Mouse (Mus musculus) G1E (cell line): Measurements from ENCODE around the gene P3h4.

Experiments
- CTCF ChIP-seq: IDR thresholded peaks from 2 replicates; pipeline ENCODE4 v1.5.1; 2012; ENCODE audit warnings: low read depth, low read length, inconsistent platforms, mixed read lengths
- GATA1 ChIP-seq: IDR thresholded peaks from 2 replicates; pipeline ENCODE4 v1.6.1; 2012; ENCODE audit warnings: borderline replicate concordance, low read length, inconsistent platforms, mixed read lengths
- GATA2 ChIP-seq: IDR thresholded peaks from 2 replicates; pipeline ENCODE4 v1.6.1; 2012; ENCODE audit warnings: low read depth, low read length, inconsistent platforms, borderline replicate concordance
- TAL1 ChIP-seq: conservative IDR thresholded peaks from 2 replicates; pipeline ENCODE4 v1.6.1; 2012; ENCODE audit warnings: low read depth, low read length, inconsistent platforms, mixed read lengths

DNA sequence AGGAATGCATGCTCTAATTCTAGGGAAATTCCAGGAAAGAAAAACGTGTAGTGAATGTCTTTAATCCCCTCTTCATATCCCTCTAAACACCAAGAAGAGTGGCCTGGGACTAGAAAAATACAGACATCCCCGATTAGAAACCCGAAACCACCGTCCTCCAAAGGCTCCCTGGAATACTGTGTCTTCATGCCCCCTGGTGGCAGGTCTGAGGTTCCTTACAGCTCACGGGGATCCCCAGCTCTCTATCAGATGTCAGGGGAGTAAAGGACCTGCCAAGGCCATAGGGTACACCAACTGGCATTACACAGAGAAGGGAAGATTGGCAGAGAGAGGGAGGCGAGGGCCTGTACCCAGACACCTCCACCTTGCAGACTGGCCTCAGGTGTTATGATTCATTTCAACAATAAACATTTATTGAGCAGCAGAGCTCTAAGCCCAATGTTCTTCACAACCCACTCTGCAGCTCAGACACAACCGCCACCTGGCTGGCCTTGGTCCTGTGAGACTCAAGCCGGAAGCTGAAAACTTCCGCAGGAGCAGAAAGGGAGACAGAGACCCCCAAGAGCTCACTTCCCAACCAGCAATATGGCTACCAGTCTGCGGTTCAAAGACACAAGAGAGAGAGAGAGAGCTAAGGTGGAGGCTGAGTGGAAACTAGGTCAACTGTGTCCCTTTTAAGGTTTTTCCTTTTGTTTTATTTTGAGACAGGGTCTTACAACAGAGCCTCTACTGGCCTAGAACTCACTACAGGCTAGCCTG lies 6.4 kb downstream of the P3h4 start:
- TF ChIP-seq CTCF, result no peak
- no peak for TF ChIP-seq GATA2
- TF ChIP-seq TAL1, result no peak
- no peak for TF ChIP-seq GATA1
